Mouse (Mus musculus) stomach, embryonic 14.5 days (tissue): ENCODE results near the gene Gsta3. TPM values are rescaled to one million over a fixed set of nuclear protein-coding genes. Genes with fewer than 3 reads are reported as not detected.
A peak's percentile ranks its signal among the peaks of the same experiment; 100 is the strongest.
"Not testable (repeated sequence)": the region's sequence is repeated elsewhere in the genome, so short reads cannot be mapped to it uniquely, and the experiment has no call there.

Experiments used
- ATAC-seq: fragments of 200-750 bp; cut with Nextera tagmentation; 2 replicates; pipeline ENCODE4 v1.8.0; 2017; ENCODE audit warnings: low read depth, moderate TSS enrichment; ENCODE audit not compliant: insufficient number of reproducible peaks, insufficient read depth, low FRiP score
- H3K27ac ChIP-seq: fragments of 300-500 bp; sonication (generic); 2 replicates; pipeline ENCODE4 v1.5.1; 2014; ENCODE audit warnings: mild to moderate bottlenecking, low read length, moderate library complexity, mixed read lengths
- H3K27me3 ChIP-seq: fragments of 300-500 bp; sonication (generic); 2 replicates; pipeline ENCODE4 v1.6.1; 2014; ENCODE audit warnings: low read length, control low read depth, mixed read lengths; ENCODE audit not compliant: control insufficient read depth, insufficient read depth
- H3K36me3 ChIP-seq: fragments of 300-500 bp; sonication (generic); 2 replicates; pipeline ENCODE4 v1.6.1; 2014; ENCODE audit warnings: mild to moderate bottlenecking, control low read depth, low read length, moderate library complexity, mixed read lengths; ENCODE audit not compliant: control insufficient read depth, insufficient read depth
- H3K4me1 ChIP-seq: fragments of 300-500 bp; sonication (generic); 2 replicates; pipeline ENCODE4 v1.6.1; 2014; ENCODE audit warnings: low read length, control low read depth, mixed read lengths; ENCODE audit not compliant: control insufficient read depth, insufficient read depth
- H3K4me2 ChIP-seq: fragments of 300-500 bp; sonication (generic); replicated peaks from 2 replicates; pipeline ENCODE4 v1.6.1; 2014; ENCODE audit warnings: low read depth, low read length, control low read depth
- H3K4me3 ChIP-seq: fragments of 300-500 bp; sonication (generic); 2 replicates; pipeline ENCODE4 v1.5.1; 2014; ENCODE audit warnings: low read depth, low read length, control low read depth
- H3K9ac ChIP-seq: fragments of 300-500 bp; sonication (generic); replicated peaks from 2 replicates; pipeline ENCODE4 v1.6.1; 2014; ENCODE audit warnings: low read depth, mild to moderate bottlenecking, control low read depth, low read length, moderate library complexity, mixed read lengths
- H3K9me3 ChIP-seq: fragments of 300-500 bp; sonication (generic); 2 replicates; pipeline ENCODE4 v1.6.1; 2016; ENCODE audit warnings: low read depth, low read length, control low read depth; ENCODE audit not compliant: control insufficient read depth
- WGBS: fragments of 180-500 bp; shearing (Covaris S2); extraction: QIAGEN DNeasy Blood & Tissue Kit; methylation state at CpG from one replicate; pipeline ENCODE4 v1.1.7; 2014; 5-methylcytosine and 5-hydroxymethylcytosine counted together
- polyA plus RNA-seq: library from polyadenylated mRNA; unstranded; fragments of >200 nt; fragmentation: Nextera tagmentation; extraction: Ambion mirVana; gene quantifications from 2 replicates; pipeline ENCODE4 v1.2.1, GENCODE M21; 2014

Gene Gsta3
- polyA plus RNA-seq, 1 experiment from 2014 or later, result 3.3 TPM

DNA sequence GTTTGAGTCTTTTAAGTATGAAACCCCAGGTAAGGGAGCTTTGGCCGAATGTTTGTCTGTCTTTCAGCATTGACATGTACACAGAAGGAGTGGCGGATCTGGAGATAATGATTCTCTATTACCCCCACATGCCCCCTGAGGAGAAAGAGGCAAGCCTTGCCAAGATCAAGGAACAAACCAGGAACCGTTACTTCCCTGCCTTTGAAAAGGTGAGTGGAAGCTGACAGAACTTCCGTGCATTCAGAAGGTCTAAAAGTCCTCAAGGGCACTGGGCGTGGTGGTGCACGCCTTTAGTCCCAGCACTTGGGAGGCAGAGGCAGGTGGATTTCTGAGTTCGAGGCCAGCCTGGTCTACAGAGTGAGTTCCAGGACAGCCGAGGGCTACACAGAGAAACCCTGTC is 19.6 kb downstream of the Gsta3 start:
- H3K9me3 ChIP-seq, ATAC-seq: not testable (repeated sequence)

DNA sequence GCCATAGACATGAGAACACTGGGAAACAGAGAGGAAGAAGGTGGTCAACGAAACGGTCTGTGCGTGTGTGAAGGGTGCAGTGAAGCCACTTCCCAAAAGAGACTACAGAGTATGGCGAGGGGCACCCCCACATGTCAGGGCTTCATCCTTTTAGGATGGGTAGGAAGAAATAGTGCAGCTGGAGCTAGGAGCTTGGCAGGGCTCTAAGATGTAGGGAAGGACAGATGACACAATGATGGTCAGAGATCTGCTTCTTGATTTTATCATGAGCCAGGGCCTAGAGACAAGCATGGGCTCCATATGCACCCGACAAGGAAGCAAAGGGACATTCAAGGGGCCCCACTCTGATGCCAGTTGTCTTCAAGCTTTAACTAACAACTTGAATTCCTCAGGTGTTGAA is 22.0 kb downstream of the Gsta3 start:
- no peak overlapping the region for H3K9ac ChIP-seq
- H3K4me2 ChIP-seq, result no peak overlapping the region
- ATAC-seq, result no peak
- no peak overlapping the region for H3K4me3 ChIP-seq
- no peak overlapping the region for H3K27ac ChIP-seq
- H3K36me3 ChIP-seq, result no peaks in the 10 kb centered on the region
- WGBS, result 92% methylated on average over 5 of the region's 5 CpGs
- no peaks in the 10 kb centered on the region for H3K9me3 ChIP-seq
- H3K27me3 ChIP-seq, result no peaks in the 10 kb centered on the region
- H3K4me1 ChIP-seq, result no peaks in the 10 kb centered on the region

More for the DNA sequence above, 19.6 kb downstream of the Gsta3 start:
- not testable (repeated sequence) for H3K4me3 ChIP-seq, H3K4me1 ChIP-seq, H3K4me2 ChIP-seq, H3K27me3 ChIP-seq, H3K9ac ChIP-seq, H3K27ac ChIP-seq, H3K36me3 ChIP-seq
- 87% methylated on average over 8 of the region's 8 CpGs for WGBS

DNA sequence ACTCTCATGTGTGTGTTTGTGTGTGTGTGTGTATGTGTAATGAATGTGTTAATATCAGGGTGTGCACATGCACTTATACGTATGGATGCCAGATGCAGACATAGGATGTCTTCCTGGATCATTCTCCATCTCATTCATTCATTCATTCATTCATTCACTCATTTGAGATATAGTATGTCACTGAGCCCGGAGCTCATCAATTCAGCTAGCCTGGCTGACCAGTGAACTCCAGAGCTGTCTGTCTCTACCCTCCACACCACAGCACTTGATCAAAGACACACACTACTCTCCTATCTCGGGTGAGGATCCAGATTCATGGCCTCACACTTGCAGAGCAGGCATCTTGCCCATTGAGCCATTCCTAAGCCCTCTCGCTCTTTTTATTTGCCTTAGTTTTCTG is 23.6 kb downstream of the Gsta3 start:
- Histone ChIP-seq H3K27me3 (no peaks in the 10 kb centered on the region), H3K4me2 (no peak overlapping the region), H3K4me3 (no peak overlapping the region), H3K36me3 (no peaks in the 10 kb centered on the region), H3K9ac (no peak overlapping the region), H3K27ac (no peak overlapping the region), H3K4me1 (no peaks in the 10 kb centered on the region), H3K9me3 (no peaks in the 10 kb centered on the region)
- 85% methylated on average over 4 of the region's 4 CpGs for WGBS
- no peak for ATAC-seq

DNA sequence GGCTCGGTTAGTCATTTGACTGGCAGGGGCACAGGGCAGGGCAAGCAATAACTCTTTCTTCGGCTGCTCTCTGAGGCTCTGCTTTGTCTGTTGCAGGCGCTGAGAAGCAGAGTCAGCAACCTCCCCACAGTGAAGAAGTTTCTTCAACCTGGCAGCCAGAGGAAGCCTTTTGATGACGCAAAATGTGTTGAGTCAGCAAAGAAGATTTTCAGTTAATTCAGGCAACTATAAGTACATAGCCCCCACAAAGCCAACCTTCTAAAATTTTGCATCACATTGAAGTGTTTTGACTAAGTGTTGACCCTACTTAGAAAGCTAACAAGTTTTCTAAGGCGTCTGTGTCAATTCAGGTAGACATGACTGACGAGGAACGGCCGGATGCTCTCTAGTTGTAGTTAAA is 24.4 kb downstream of the Gsta3 start:
- no peaks in the 10 kb centered on the region for H3K27me3 ChIP-seq
- no peaks in the 10 kb centered on the region for H3K4me1 ChIP-seq
- H3K9me3 ChIP-seq, result no peaks in the 10 kb centered on the region
- no peak overlapping the region for H3K9ac ChIP-seq
- ATAC-seq, result no peak
- H3K4me3 ChIP-seq, result no peak overlapping the region
- H3K4me2 ChIP-seq, result no peak overlapping the region
- no peaks in the 10 kb centered on the region for H3K36me3 ChIP-seq
- H3K27ac ChIP-seq, result no peak overlapping the region
- WGBS, result 74% methylated on average over 8 of the region's 8 CpGs

GRCm38 (mm10) chr1:21266766-21267165 is 26.4 kb downstream of the Gsta3 start:
- no peaks in the 10 kb centered on the region for H3K36me3 ChIP-seq
- H3K27ac ChIP-seq, result no peak overlapping the region
- no peak overlapping the region for H3K4me2 ChIP-seq
- no peaks in the 10 kb centered on the region for H3K27me3 ChIP-seq
- H3K4me3 ChIP-seq, result no peak overlapping the region
- H3K9me3 ChIP-seq, result no peaks in the 10 kb centered on the region
- H3K4me1 ChIP-seq, result no peaks in the 10 kb centered on the region
- ATAC-seq, result no peak
- H3K9ac ChIP-seq, result no peak overlapping the region
- 71% methylated on average over 1 of the region's 1 CpGs for WGBS

- H3K9ac ChIP-seq, H3K9me3 ChIP-seq, H3K36me3 ChIP-seq, H3K27me3 ChIP-seq, H3K4me3 ChIP-seq, H3K4me2 ChIP-seq, H3K27ac ChIP-seq, H3K4me1 ChIP-seq, ATAC-seq: not testable (repeated sequence)
- WGBS, result 85% methylated on average over 5 of the region's 7 CpGs
These were observed 27.1 kb downstream of the Gsta3 start for GRCm38 (mm10) chr1:21267466-21267865.

DNA sequence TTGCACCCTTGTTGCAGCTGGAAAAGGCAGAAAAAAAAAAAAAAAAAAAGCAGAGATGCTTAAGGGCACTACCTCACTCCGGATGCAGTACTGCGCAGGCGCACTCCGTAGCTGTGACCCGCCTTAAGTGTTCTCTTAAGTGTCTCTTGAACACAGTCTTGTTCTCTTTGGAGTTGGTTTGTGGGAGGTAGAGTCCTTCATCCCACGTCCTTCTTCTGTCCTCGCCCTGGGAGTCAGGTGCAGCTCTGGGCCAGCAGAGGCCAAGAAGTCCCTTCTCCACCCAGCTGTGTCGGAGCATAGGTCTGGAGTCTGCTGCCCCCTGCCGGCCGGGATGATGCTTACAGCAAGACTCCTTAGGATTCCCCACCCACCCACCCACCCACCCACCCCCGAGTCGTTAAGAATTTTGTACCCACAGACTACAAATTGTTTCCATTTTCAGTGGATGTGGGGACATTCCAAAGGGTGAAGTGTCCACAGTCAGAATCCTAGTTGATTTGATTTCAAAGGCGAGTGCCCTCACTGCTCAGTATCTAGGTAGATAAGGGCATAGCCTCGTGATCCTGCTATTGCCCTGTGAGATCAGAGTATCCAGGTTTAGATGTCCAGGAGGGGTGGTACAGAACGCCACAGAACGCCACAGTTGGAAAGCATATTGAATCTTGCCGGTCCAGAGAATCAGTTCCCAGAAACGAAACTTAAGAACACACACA is 31.1 kb downstream of the Gsta3 start:
- 22% methylated on average over 18 of the region's 18 CpGs for WGBS
- Histone ChIP-seq H3K9ac (0 out of 2 replicates have a peak overlapping the region, but pooled peaks have one; percentile 18), H3K27me3 (no peaks in the 10 kb centered on the region), H3K4me3 (peak overlapping the region; percentile 16), H3K4me2 (peak overlapping the region; percentile 45), H3K36me3 (no peaks in the 10 kb centered on the region), H3K4me1 (0 out of 2 replicates have a peak, but pooled peaks cover 3% of the 10 kb centered on the region), H3K9me3 (no peaks in the 10 kb centered on the region), H3K27ac (no peak overlapping the region)
- peak; percentile 68 for ATAC-seq

- WGBS, result 16% methylated on average over 14 of the region's 14 CpGs
These were observed 31.7 kb downstream of the Gsta3 start for GRCm38 (mm10) chr1:21272056-21272431.

DNA sequence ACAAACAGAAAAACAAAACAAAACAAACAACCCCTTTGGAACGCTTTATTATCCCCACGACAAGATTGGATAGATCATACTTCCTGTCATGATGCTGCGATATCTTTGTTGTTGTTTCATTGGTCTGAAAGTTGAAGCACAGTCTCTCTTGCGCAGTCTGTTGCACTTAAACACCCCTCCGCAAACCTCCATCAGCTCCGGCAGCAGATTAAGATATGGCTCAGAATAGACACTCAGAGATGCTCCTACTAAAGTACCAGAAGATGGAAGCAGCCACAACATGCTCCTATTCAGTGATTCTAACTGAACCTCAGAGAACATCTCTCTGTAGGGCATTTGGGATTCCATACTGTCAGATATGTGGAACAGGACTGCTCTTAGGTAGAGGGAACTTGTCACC is 32.7 kb downstream of the Gsta3 start:
- no peak overlapping the region for H3K4me3 ChIP-seq
- no peak overlapping the region for H3K9ac ChIP-seq
- H3K27ac ChIP-seq, result no peak overlapping the region
- no peak for ATAC-seq
- no peaks in the 10 kb centered on the region for H3K36me3 ChIP-seq
- no peaks in the 10 kb centered on the region for H3K9me3 ChIP-seq
- H3K27me3 ChIP-seq, result no peaks in the 10 kb centered on the region
- 91% methylated on average over 6 of the region's 6 CpGs for WGBS
- H3K4me2 ChIP-seq, result no peak overlapping the region
- H3K4me1 ChIP-seq, result 0 out of 2 replicates have a peak, but pooled peaks cover 3% of the 10 kb centered on the region

More at GRCm38 (mm10) chr1:21272056-21272431, 31.7 kb downstream of the Gsta3 start:
- H3K4me2 ChIP-seq, result peak overlapping the region; percentile 45
- no peaks in the 10 kb centered on the region for H3K9me3 ChIP-seq
- H3K36me3 ChIP-seq, result no peaks in the 10 kb centered on the region
- no peak overlapping the region for H3K27ac ChIP-seq
- H3K4me3 ChIP-seq, result peak overlapping the region; percentile 16
- H3K9ac ChIP-seq, result 0 out of 2 replicates have a peak overlapping the region, but pooled peaks have one; percentile 18
- H3K27me3 ChIP-seq, result no peaks in the 10 kb centered on the region
- ATAC-seq, result 0 out of 2 replicates have a peak, but pooled peaks have one; percentile 21
- 0 out of 2 replicates have a peak, but pooled peaks cover 3% of the 10 kb centered on the region for H3K4me1 ChIP-seq
